Mouse (Mus musculus) lung, postnatal 0 days (tissue): Measurements from ENCODE around the gene Lias.

ENCODE experiments used
- CTCF ChIP-seq: IDR thresholded peaks from 2 replicates; pipeline ENCODE4 v1.5.1; 2016; ENCODE audit warnings: antibody characterized with exemption, mild to moderate bottlenecking
- EP300 ChIP-seq: IDR thresholded peaks from 2 replicates; pipeline ENCODE4 v1.6.1; 2016; ENCODE audit warnings: antibody characterized with exemption, mild to moderate bottlenecking, control low read depth

DNA sequence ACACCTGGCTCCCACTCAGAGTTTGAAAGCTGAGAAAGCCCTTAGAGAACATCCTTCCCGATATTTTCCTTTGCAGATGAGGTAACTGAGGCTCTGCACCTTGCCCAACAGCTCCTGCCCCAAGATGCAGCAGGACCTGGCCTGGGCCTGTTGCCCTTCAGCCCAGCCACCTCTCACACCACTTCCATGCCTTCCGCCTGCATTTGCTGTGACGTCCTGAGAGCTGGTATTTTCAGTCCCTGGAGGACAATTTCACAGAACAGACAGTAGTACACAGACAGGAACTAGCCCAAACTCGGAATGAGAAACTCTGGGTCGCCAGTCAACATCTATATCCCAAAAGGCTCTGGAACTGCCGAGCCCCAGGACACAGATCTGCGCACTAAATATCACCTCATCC is 16.6 kb upstream of the Lias start:
- TF ChIP-seq CTCF (no peak), EP300 (no peak)
